Mouse (Mus musculus) liver, embryonic 14.5 days (tissue): ENCODE measurements around the gene Abhd5. TPM values are rescaled to one million over a fixed set of nuclear protein-coding genes. Genes with fewer than 3 reads are reported as not detected.
A peak's percentile ranks its signal among the peaks of the same experiment; 100 is the strongest.

ENCODE experiments used
- ATAC-seq: fragments of 200-750 bp; cut with Nextera tagmentation; 2 replicates; pipeline ENCODE4 v1.8.0; 2017; ENCODE audit warnings: moderate number of reproducible peaks, mild to moderate bottlenecking, moderate library complexity; ENCODE audit not compliant: insufficient read depth
- DNase-seq, 3 experiments: peaks; one replicate each; pipeline ENCODE4 v3.0.0-alpha.2; 2012 to 2013; ENCODE audit warnings: low read depth in 3 of 3, low spot score in 3 of 3
- H3K27ac ChIP-seq: fragments of 300-500 bp; sonication (generic); 2 replicates; pipeline ENCODE4 v1.5.1; 2014; ENCODE audit warnings: moderate library complexity, mild to moderate bottlenecking, control low read depth, inconsistent platforms
- H3K27me3 ChIP-seq: fragments of 300-500 bp; sonication (generic); 2 replicates; pipeline ENCODE4 v1.6.1; 2014; ENCODE audit warnings: mild to moderate bottlenecking, low read length, moderate library complexity; ENCODE audit not compliant: control insufficient read depth, insufficient read depth
- H3K36me3 ChIP-seq: fragments of 300-500 bp; sonication (generic); replicated peaks from 2 replicates; pipeline ENCODE4 v1.6.1; 2014; ENCODE audit warnings: low read depth; ENCODE audit not compliant: control insufficient read depth, insufficient read depth
- H3K4me1 ChIP-seq, 2 experiments: fragments of 200-500 bp in 1 of 2; fragments of 300-500 bp in 1 of 2; sonication (generic) in 1 of 2; replicated peaks; 2 replicates each; pipeline ENCODE4 v1.6.1; 2012 to 2014; ENCODE audit warnings: antibody characterized with exemption in 1 of 2, inconsistent platforms in 1 of 2, low read length in 1 of 2; ENCODE audit not compliant: control insufficient read depth in 2 of 2, insufficient read depth in 2 of 2
- H3K4me2 ChIP-seq: fragments of 300-500 bp; sonication (generic); 2 replicates; pipeline ENCODE4 v1.6.1; 2014; ENCODE audit warnings: low read depth, mild to moderate bottlenecking, control low read depth, moderate library complexity
- H3K4me3 ChIP-seq, 2 experiments: fragments of 200-500 bp in 1 of 2; fragments of 300-500 bp in 1 of 2; sonication (generic) in 1 of 2; 2 replicates each; pipeline ENCODE4 v1.5.1; 2012 to 2014; ENCODE audit warnings: low read depth in 2 of 2, low read length in 2 of 2, mild to moderate bottlenecking in 2 of 2, control low read depth in 1 of 2, inconsistent platforms in 1 of 2, moderate library complexity in 1 of 2; ENCODE audit not compliant: insufficient read depth in 1 of 2
- H3K9ac ChIP-seq: fragments of 300-500 bp; sonication (generic); replicated peaks from 2 replicates; pipeline ENCODE4 v1.6.1; 2014; ENCODE audit warnings: mild to moderate bottlenecking, control low read depth, moderate library complexity
- H3K9me3 ChIP-seq: fragments of 300-500 bp; sonication (generic); 2 replicates; pipeline ENCODE4 v1.6.1; 2016; ENCODE audit warnings: low read length, mixed read lengths; ENCODE audit not compliant: control insufficient read depth
- CTCF ChIP-seq: IDR thresholded peaks from 2 replicates; pipeline ENCODE4 v1.5.1; 2016; ENCODE audit warnings: antibody characterized with exemption, low read depth, control low read depth
- EP300 ChIP-seq: IDR thresholded peaks from 2 replicates; pipeline ENCODE4 v1.6.1; 2016; ENCODE audit warnings: antibody characterized with exemption, low read depth
- WGBS: fragments of 180-500 bp; shearing (Covaris S2); extraction: QIAGEN DNeasy Blood & Tissue Kit; methylation state at CpG from one replicate; pipeline ENCODE4 v1.1.7; 2014; ENCODE audit not compliant: insufficient replicate concordance; 5-methylcytosine and 5-hydroxymethylcytosine counted together
- polyA plus RNA-seq, 2 experiments: library from polyadenylated mRNA; depleted of rRNA in 1 of 2; stranded (reverse) in 1 of 2; unstranded in 1 of 2; fragments of >200 nt; fragmentation: Nextera tagmentation in 1 of 2; extraction: Ambion mirVana in 1 of 2; gene quantifications; 2 replicates each; pipeline versions ENCODE4 v1.2.1 to v1.2.3; 2012 to 2014

Abhd5 gene
- polyA plus RNA-seq, 2 experiments: 15.6 to 26.1 TPM

- Histone ChIP-seq H3K27ac (peak overlapping the region; percentile 57), H3K9me3 (no peaks in the 10 kb centered on the region), H3K4me1 (peaks cover 48 to 56% of the 10 kb centered on the region in 2 experiments), H3K4me2 (peak overlapping the region; percentile 85), H3K4me3 (peak overlapping the region; percentile 74 to 75), H3K27me3 (no peaks in the 10 kb centered on the region), H3K36me3 (no peaks in the 10 kb centered on the region), H3K9ac (peak overlapping the region; percentile 95)
- DNase-seq: no peak
- TF ChIP-seq CTCF: no peak
- no peak for TF ChIP-seq EP300
- ATAC-seq: no peak; the same call in 1 of the 2 replicates
- WGBS: under 1% methylated on average over 26 of the region's 30 CpGs
These were observed 601 bp downstream of the Abhd5 start for GRCm38 (mm10) chr9:122352025-122352392.

- no peaks in the 10 kb centered on the region for H3K27me3 ChIP-seq
- DNase-seq (no peak), ATAC-seq (no peak)
- TF ChIP-seq EP300: no peak
- TF ChIP-seq CTCF: no peak
- peak overlapping the region; percentile 85 for H3K4me2 ChIP-seq
- peak overlapping the region; percentile 51 for H3K9ac ChIP-seq
- peaks cover 41 to 47% of the 10 kb centered on the region in 2 experiments for H3K4me1 ChIP-seq
- no peaks in the 10 kb centered on the region for H3K9me3 ChIP-seq
- no peaks in the 10 kb centered on the region for H3K36me3 ChIP-seq
- 47% methylated on average over 4 of the region's 4 CpGs for WGBS
- peak overlapping the region; percentile 58 to 74 for H3K4me3 ChIP-seq
- H3K27ac ChIP-seq: no peak overlapping the region
These were observed 1.5 kb downstream of the Abhd5 start for GRCm38 (mm10) chr9:122352911-122353310.

GRCm38 (mm10) chr9:122354240-122354639 lies 2.8 kb downstream of the Abhd5 start:
- WGBS: 74% methylated on average over 3 of the region's 3 CpGs

GRCm38 (mm10) chr9:122357073-122357472 lies 5.7 kb downstream of the Abhd5 start:
- Histone ChIP-seq H3K9ac (no peak overlapping the region), H3K27me3 (no peaks in the 10 kb centered on the region), H3K4me3 (no peak overlapping the region), H3K4me2 (no peak overlapping the region), H3K4me1 (peaks cover 9 to 15% of the 10 kb centered on the region in 2 experiments), H3K9me3 (no peaks in the 10 kb centered on the region), H3K27ac (no peak overlapping the region), H3K36me3 (no peaks in the 10 kb centered on the region)
- no peak for TF ChIP-seq CTCF
- TF ChIP-seq EP300: no peak
- DNase-seq (no peak), ATAC-seq (no peak)
- 68% methylated on average over 1 of the region's 1 CpGs for WGBS

More at GRCm38 (mm10) chr9:122354240-122354639, 2.8 kb downstream of the Abhd5 start:
- no peak for TF ChIP-seq EP300
- no peak for TF ChIP-seq CTCF
- no peak for DNase-seq
- no peak for ATAC-seq
- no peak overlapping the region for H3K4me3 ChIP-seq
- H3K9ac ChIP-seq: no peak overlapping the region
- H3K27ac ChIP-seq: no peak overlapping the region
- no peaks in the 10 kb centered on the region for H3K36me3 ChIP-seq
- no peaks in the 10 kb centered on the region for H3K9me3 ChIP-seq
- H3K27me3 ChIP-seq: no peaks in the 10 kb centered on the region
- H3K4me1 ChIP-seq: peaks cover 28 to 34% of the 10 kb centered on the region in 2 experiments
- no peak overlapping the region; the same call in 1 of the 2 replicates for H3K4me2 ChIP-seq

- ATAC-seq (no peak), DNase-seq (no peak)
- no peak for TF ChIP-seq CTCF
- no peak for TF ChIP-seq EP300
- H3K4me1 ChIP-seq: peaks cover 8 to 14% of the 10 kb centered on the region in 2 experiments
- no peak overlapping the region for H3K27ac ChIP-seq
- no peak overlapping the region for H3K4me3 ChIP-seq
- no peak overlapping the region for H3K4me2 ChIP-seq
- H3K36me3 ChIP-seq: no peaks in the 10 kb centered on the region
- H3K9ac ChIP-seq: no peak overlapping the region
- 78% methylated on average over 1 of the region's 1 CpGs for WGBS
- H3K27me3 ChIP-seq: no peaks in the 10 kb centered on the region
- no peaks in the 10 kb centered on the region for H3K9me3 ChIP-seq
These were observed 6.2 kb downstream of the Abhd5 start for GRCm38 (mm10) chr9:122357626-122358025.
